Mouse (Mus musculus) heart, postnatal 0 days (tissue): ENCODE data around the gene Supt7l. TPM values are rescaled to one million over a fixed set of nuclear protein-coding genes. Genes with fewer than 3 reads are reported as not detected.
"Not testable (repeated sequence)": the region's sequence is repeated elsewhere in the genome, so short reads cannot be mapped to it uniquely, and the experiment has no call there.

Experiments used
- ATAC-seq: fragments of 200-750 bp; cut with Nextera tagmentation; 2 replicates; pipeline ENCODE4 v1.8.0; 2017; ENCODE audit warnings: low read depth, moderate number of reproducible peaks, moderate library complexity; ENCODE audit not compliant: insufficient read depth
- DNase-seq: peaks from one replicate; pipeline ENCODE4 v3.0.0-alpha.2; 2016; ENCODE audit warnings: low spot score
- H3K27ac ChIP-seq: fragments of 300-500 bp; sonication (generic); 2 replicates; pipeline ENCODE4 v1.5.1; 2014; ENCODE audit warnings: low read depth, mild to moderate bottlenecking
- H3K27me3 ChIP-seq: fragments of 300-500 bp; sonication (generic); 2 replicates; pipeline ENCODE4 v1.6.1; 2014; ENCODE audit warnings: low read length, mixed read lengths; ENCODE audit not compliant: control insufficient read depth, insufficient read depth
- H3K36me3 ChIP-seq: fragments of 300-500 bp; sonication (generic); replicated peaks from 2 replicates; pipeline ENCODE4 v1.6.1; 2014; ENCODE audit warnings: low read length, mixed read lengths; ENCODE audit not compliant: control insufficient read depth, insufficient read depth
- H3K4me1 ChIP-seq: fragments of 300-500 bp; sonication (generic); 2 replicates; pipeline ENCODE4 v1.6.1; 2014; ENCODE audit warnings: antibody characterized with exemption; ENCODE audit not compliant: control insufficient read depth, insufficient read depth
- H3K4me2 ChIP-seq: fragments of 300-500 bp; sonication (generic); 2 replicates; pipeline ENCODE4 v1.6.1; 2014; ENCODE audit warnings: low read depth, mild to moderate bottlenecking, low read length, moderate library complexity
- H3K4me3 ChIP-seq: fragments of 300-500 bp; sonication (generic); 2 replicates; pipeline ENCODE4 v1.5.1; 2014; ENCODE audit warnings: low read depth, low read length
- H3K9ac ChIP-seq: fragments of 300-500 bp; sonication (generic); replicated peaks from 2 replicates; pipeline ENCODE4 v1.6.1; 2014; ENCODE audit warnings: low read depth, low read length, mixed read lengths
- H3K9me3 ChIP-seq: fragments of 300-500 bp; sonication (generic); replicated peaks from 2 replicates; pipeline ENCODE4 v1.6.1; 2016; ENCODE audit warnings: low read length; ENCODE audit not compliant: control insufficient read depth
- CTCF ChIP-seq: IDR thresholded peaks from 2 replicates; pipeline ENCODE4 v1.5.1; 2016; ENCODE audit warnings: antibody characterized with exemption, control low read depth, low read depth
- EP300 ChIP-seq: IDR thresholded peaks from 2 replicates; pipeline ENCODE4 v1.6.1; 2016; ENCODE audit warnings: antibody characterized with exemption, low read depth
- WGBS: fragments of 180-500 bp; shearing (Covaris S2); extraction: QIAGEN DNeasy Blood & Tissue Kit; methylation state at CpG from one replicate; pipeline ENCODE4 v1.1.7; 2014; 5-methylcytosine and 5-hydroxymethylcytosine counted together
- polyA plus RNA-seq: library from polyadenylated mRNA; unstranded; fragments of >200 nt; fragmentation: Nextera tagmentation; extraction: Ambion mirVana; gene quantifications from 2 replicates; pipeline ENCODE4 v1.2.1, GENCODE M21; 2015
- total RNA-seq: library from RNA; depleted of rRNA; stranded (reverse); fragments of >200 nt; gene quantifications from 2 replicates; pipeline ENCODE4 v1.2.3, GENCODE M21; 2014; ENCODE audit warnings: low replicate concordance; rRNA removed

Supt7l gene
- 21.9 and 23.7 TPM in 2 replicates for total RNA-seq
- polyA plus RNA-seq = 12.1 and 13.5 TPM in 2 replicates

DNA sequence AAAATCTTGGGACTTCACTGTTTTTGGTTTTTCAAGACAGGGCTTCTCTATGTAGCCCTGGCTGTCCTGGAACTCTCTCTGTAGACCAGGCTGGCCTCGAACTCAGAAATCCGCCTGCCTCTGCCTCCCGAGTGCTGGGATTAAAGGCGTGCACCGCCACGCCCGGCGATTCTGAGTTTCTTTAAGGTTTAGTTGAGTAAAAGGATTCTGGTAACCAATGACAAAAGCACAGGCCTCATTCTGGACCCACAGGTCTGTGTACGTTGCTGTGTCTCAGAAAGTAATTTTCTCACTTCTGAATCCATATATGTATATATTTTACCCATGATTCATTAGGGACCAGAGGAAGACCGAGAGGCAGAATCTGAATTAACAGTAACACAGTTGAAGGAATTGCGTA, at the start of gene Supt7l:
Gene Supt7l (minus strand): TSS at position 101 of the 400 bp plus-strand sequence.
- WGBS = 77% methylated on average over 11 of the region's 11 CpGs
- not testable (repeated sequence) for H3K27me3 ChIP-seq, H3K9me3 ChIP-seq, ATAC-seq, DNase-seq
- Histone ChIP-seq H3K36me3 (peaks cover 30% of the 10 kb centered on the region), H3K4me2 (peak within 1 kb of the TSS; percentile 100), H3K4me1 (peaks cover 21% of the 10 kb centered on the region), H3K9ac (peak within 1 kb of the TSS; percentile 78), H3K27ac (peak within 1 kb of the TSS; percentile 77), H3K4me3 (peak within 1 kb of the TSS; percentile 92)

GRCm38 (mm10) chr5:31576539-31576975, 49.0 kb upstream of the Supt7l start:
- TF ChIP-seq CTCF (no peak), EP300 (no peak)
- no peak overlapping the region for H3K9ac ChIP-seq
- no peak for DNase-seq
- peak; percentile 36 for ATAC-seq
- H3K27ac ChIP-seq = no peak overlapping the region
- no peak overlapping the region for H3K4me3 ChIP-seq
- WGBS = 47% methylated on average over 7 of the region's 7 CpGs
- H3K4me1 ChIP-seq = peaks cover 5% of the 10 kb centered on the region; the same call in 1 of the 2 replicates
- H3K9me3 ChIP-seq = no peaks in the 10 kb centered on the region
- H3K4me2 ChIP-seq = no peak overlapping the region
- H3K36me3 ChIP-seq = no peaks in the 10 kb centered on the region
- H3K27me3 ChIP-seq = no peaks in the 10 kb centered on the region

GRCm38 (mm10) chr5:31573722-31574121, 46.1 kb upstream of the Supt7l start:
- ATAC-seq (no peak), DNase-seq (no peak)
- Histone ChIP-seq H3K36me3 (no peaks in the 10 kb centered on the region), H3K4me2 (no peak overlapping the region), H3K4me3 (no peak overlapping the region), H3K9me3 (no peaks in the 10 kb centered on the region), H3K27ac (no peak overlapping the region), H3K4me1 (peaks cover 28% of the 10 kb centered on the region), H3K27me3 (no peaks in the 10 kb centered on the region), H3K9ac (no peak overlapping the region)
- 87% methylated on average over 3 of the region's 3 CpGs for WGBS
- no peak for TF ChIP-seq EP300
- no peak for TF ChIP-seq CTCF

DNA sequence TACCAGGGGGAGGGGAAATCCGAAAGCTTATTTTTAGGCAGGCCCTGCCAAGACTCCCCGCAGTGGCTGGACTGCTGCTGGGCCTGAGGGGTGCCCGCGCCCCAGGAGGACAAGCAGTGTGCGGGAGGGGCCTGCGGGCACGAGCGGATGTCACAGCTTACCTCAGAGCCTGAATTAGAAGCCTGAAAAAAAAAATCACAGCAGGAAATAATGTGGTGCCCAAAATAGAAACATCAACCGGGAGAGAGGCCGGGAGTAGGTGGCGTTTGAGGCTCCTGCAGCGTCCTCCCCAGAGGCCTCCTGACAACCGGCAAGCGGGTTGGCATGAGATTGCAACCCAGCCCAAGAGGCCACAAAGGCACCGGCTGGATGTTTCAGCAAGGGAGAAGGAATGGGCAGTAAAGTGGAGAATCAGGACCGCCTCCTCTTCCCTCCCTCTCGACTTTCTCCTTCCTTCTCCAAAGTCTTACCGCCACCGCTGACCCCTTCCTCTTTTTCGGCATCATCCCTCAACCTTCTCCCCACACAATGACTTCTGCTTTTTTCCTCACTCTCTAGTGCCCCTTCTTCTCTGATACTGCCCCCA, 43.5 kb upstream of the Supt7l start:
- Histone ChIP-seq H3K9ac (peak overlapping the region; percentile 51), H3K9me3 (no peaks in the 10 kb centered on the region), H3K36me3 (no peaks in the 10 kb centered on the region), H3K27me3 (no peaks in the 10 kb centered on the region), H3K27ac (peak overlapping the region; percentile 96), H3K4me3 (peak overlapping the region; percentile 21), H3K4me1 (peaks cover 35% of the 10 kb centered on the region), H3K4me2 (peak overlapping the region; percentile 54)
- 1% methylated on average over 19 of the region's 20 CpGs for WGBS
- DNase-seq = peak; percentile 98
- ATAC-seq = peak; percentile 88
- peak; percentile 93 for TF ChIP-seq EP300
- no peak for TF ChIP-seq CTCF

GRCm38 (mm10) chr5:31567951-31568657, 40.5 kb upstream of the Supt7l start:
- Histone ChIP-seq H3K27me3 (no peaks in the 10 kb centered on the region), H3K9me3 (no peaks in the 10 kb centered on the region), H3K27ac (peak overlapping the region; percentile 89), H3K36me3 (no peaks in the 10 kb centered on the region), H3K4me1 (peaks cover 53% of the 10 kb centered on the region), H3K9ac (no peak overlapping the region), H3K4me3 (no peak overlapping the region), H3K4me2 (no peak overlapping the region)
- 0 out of 2 replicates have a peak, but pooled peaks have one; percentile 49 for TF ChIP-seq EP300
- TF ChIP-seq CTCF = no peak
- WGBS = 25% methylated on average over 5 of the region's 5 CpGs
- ATAC-seq (peak; percentile 68), DNase-seq (peak; percentile 87)
